Mouse (Mus musculus) stomach, embryonic 14.5 days (tissue): ENCODE data around the gene Rnf34. TPM values are rescaled to one million over a fixed set of nuclear protein-coding genes. Genes with fewer than 3 reads are reported as not detected.

Source experiments
- ATAC-seq: fragments of 200-750 bp; cut with Nextera tagmentation; 2 replicates; pipeline ENCODE4 v1.8.0; 2017; ENCODE audit warnings: low read depth, moderate TSS enrichment; ENCODE audit not compliant: insufficient number of reproducible peaks, insufficient read depth, low FRiP score
- H3K27ac ChIP-seq: fragments of 300-500 bp; sonication (generic); 2 replicates; pipeline ENCODE4 v1.5.1; 2014; ENCODE audit warnings: mild to moderate bottlenecking, low read length, moderate library complexity, mixed read lengths
- H3K27me3 ChIP-seq: fragments of 300-500 bp; sonication (generic); 2 replicates; pipeline ENCODE4 v1.6.1; 2014; ENCODE audit warnings: low read length, control low read depth, mixed read lengths; ENCODE audit not compliant: control insufficient read depth, insufficient read depth
- H3K36me3 ChIP-seq: fragments of 300-500 bp; sonication (generic); 2 replicates; pipeline ENCODE4 v1.6.1; 2014; ENCODE audit warnings: mild to moderate bottlenecking, control low read depth, low read length, moderate library complexity, mixed read lengths; ENCODE audit not compliant: control insufficient read depth, insufficient read depth
- H3K4me1 ChIP-seq: fragments of 300-500 bp; sonication (generic); 2 replicates; pipeline ENCODE4 v1.6.1; 2014; ENCODE audit warnings: low read length, control low read depth, mixed read lengths; ENCODE audit not compliant: control insufficient read depth, insufficient read depth
- H3K4me2 ChIP-seq: fragments of 300-500 bp; sonication (generic); replicated peaks from 2 replicates; pipeline ENCODE4 v1.6.1; 2014; ENCODE audit warnings: low read depth, low read length, control low read depth
- H3K4me3 ChIP-seq: fragments of 300-500 bp; sonication (generic); 2 replicates; pipeline ENCODE4 v1.5.1; 2014; ENCODE audit warnings: low read depth, low read length, control low read depth
- H3K9ac ChIP-seq: fragments of 300-500 bp; sonication (generic); replicated peaks from 2 replicates; pipeline ENCODE4 v1.6.1; 2014; ENCODE audit warnings: low read depth, mild to moderate bottlenecking, control low read depth, low read length, moderate library complexity, mixed read lengths
- H3K9me3 ChIP-seq: fragments of 300-500 bp; sonication (generic); 2 replicates; pipeline ENCODE4 v1.6.1; 2016; ENCODE audit warnings: low read depth, low read length, control low read depth; ENCODE audit not compliant: control insufficient read depth
- WGBS: fragments of 180-500 bp; shearing (Covaris S2); extraction: QIAGEN DNeasy Blood & Tissue Kit; methylation state at CpG from one replicate; pipeline ENCODE4 v1.1.7; 2014; 5-methylcytosine and 5-hydroxymethylcytosine counted together
- polyA plus RNA-seq: library from polyadenylated mRNA; unstranded; fragments of >200 nt; fragmentation: Nextera tagmentation; extraction: Ambion mirVana; gene quantifications from 2 replicates; pipeline ENCODE4 v1.2.1, GENCODE M21; 2014

The Rnf34 gene
- polyA plus RNA-seq, 1 experiment from 2014 or later, result 35.8 TPM

- no peak overlapping the region for H3K4me2 ChIP-seq
- no peaks in the 10 kb centered on the region for H3K27me3 ChIP-seq
- no peaks in the 10 kb centered on the region for H3K36me3 ChIP-seq
- 85% methylated on average over 18 of the region's 18 CpGs for WGBS
- H3K4me3 ChIP-seq, result no peak overlapping the region
- no peaks in the 10 kb centered on the region for H3K9me3 ChIP-seq
- H3K9ac ChIP-seq, result no peak overlapping the region
- no peak for ATAC-seq
- H3K27ac ChIP-seq, result no peak overlapping the region
- H3K4me1 ChIP-seq, result no peaks in the 10 kb centered on the region
Observed at GRCm38 (mm10) chr5:122909481-122909880, 59.6 kb downstream of the Rnf34 start.

DNA sequence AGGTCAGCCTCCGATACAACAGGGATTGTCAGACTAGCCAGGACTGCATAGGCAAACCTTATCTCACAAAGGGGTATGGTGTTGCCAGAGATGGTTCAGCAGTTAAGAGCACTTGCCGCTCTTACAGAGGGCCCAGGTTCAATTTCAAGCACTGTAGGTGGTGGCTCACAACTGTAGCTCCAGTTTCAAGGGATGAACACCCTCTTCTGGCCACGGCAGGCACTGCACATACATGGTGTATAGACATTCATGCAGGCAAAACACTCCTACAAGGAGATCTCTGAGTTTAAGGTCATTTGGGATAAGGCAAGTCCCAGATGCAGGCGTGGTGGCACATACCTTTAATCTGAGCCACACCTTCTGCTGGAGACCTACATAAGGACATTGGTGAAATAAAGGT lies 63.0 kb downstream of the Rnf34 start:
- no peak overlapping the region for H3K9ac ChIP-seq
- no peaks in the 10 kb centered on the region for H3K36me3 ChIP-seq
- ATAC-seq, result no peak
- H3K4me3 ChIP-seq, result no peak overlapping the region
- no peak overlapping the region for H3K4me2 ChIP-seq
- 89% methylated on average over 4 of the region's 4 CpGs for WGBS
- H3K27ac ChIP-seq, result no peak overlapping the region
- no peaks in the 10 kb centered on the region for H3K4me1 ChIP-seq
- H3K27me3 ChIP-seq, result no peaks in the 10 kb centered on the region
- no peaks in the 10 kb centered on the region for H3K9me3 ChIP-seq

GRCm38 (mm10) chr5:122916147-122916546 lies 66.3 kb downstream of the Rnf34 start:
- Histone ChIP-seq H3K4me3 (no peak overlapping the region), H3K4me2 (no peak overlapping the region), H3K36me3 (no peaks in the 10 kb centered on the region), H3K9me3 (no peaks in the 10 kb centered on the region), H3K27me3 (no peaks in the 10 kb centered on the region), H3K27ac (no peak overlapping the region), H3K4me1 (no peaks in the 10 kb centered on the region), H3K9ac (no peak overlapping the region)
- no peak for ATAC-seq
- 87% methylated on average over 6 of the region's 6 CpGs for WGBS

GRCm38 (mm10) chr5:122917982-122918711 lies 68.3 kb downstream of the Rnf34 start:
- no peak overlapping the region for H3K4me3 ChIP-seq
- ATAC-seq, result no peak
- no peaks in the 10 kb centered on the region for H3K4me1 ChIP-seq
- H3K9ac ChIP-seq, result no peak overlapping the region
- H3K4me2 ChIP-seq, result no peak overlapping the region
- no peaks in the 10 kb centered on the region for H3K36me3 ChIP-seq
- H3K27ac ChIP-seq, result no peak overlapping the region
- 56% methylated on average over 7 of the region's 7 CpGs for WGBS
- no peaks in the 10 kb centered on the region for H3K27me3 ChIP-seq
- no peaks in the 10 kb centered on the region for H3K9me3 ChIP-seq

DNA sequence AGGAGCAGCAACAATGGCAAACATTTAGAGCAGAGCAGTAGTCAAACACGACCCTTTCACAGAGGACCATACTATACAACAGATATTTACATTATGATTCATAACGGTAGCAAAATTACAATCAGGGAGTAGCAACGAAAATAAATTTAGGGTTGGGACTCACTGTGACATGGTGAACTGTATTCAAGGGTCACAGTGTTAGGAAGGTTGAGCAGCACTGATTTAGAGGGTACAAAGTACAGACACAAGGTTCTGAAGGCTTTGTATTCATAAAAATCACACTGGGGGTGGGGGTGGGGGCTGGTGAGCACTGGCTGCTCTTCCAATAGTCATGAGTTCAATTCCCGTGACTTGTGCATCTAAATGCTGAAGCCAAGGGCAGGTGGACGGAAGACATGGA lies 70.7 kb downstream of the Rnf34 start:
- no peaks in the 10 kb centered on the region for H3K36me3 ChIP-seq
- H3K4me1 ChIP-seq, result 0 out of 2 replicates have a peak, but pooled peaks cover 1% of the 10 kb centered on the region
- no peak for ATAC-seq
- H3K27ac ChIP-seq, result no peak overlapping the region
- WGBS, result 81% methylated on average over 5 of the region's 5 CpGs
- H3K4me2 ChIP-seq, result no peak overlapping the region
- H3K27me3 ChIP-seq, result no peaks in the 10 kb centered on the region
- no peak overlapping the region for H3K9ac ChIP-seq
- H3K4me3 ChIP-seq, result no peak overlapping the region
- H3K9me3 ChIP-seq, result no peaks in the 10 kb centered on the region

Other genes with a start within 250 kb of the Rnf34 start
- gene Ift81, start 235.5 kb upstream of the Rnf34 start, polyA plus RNA-seq, result 49.9 and 50.8 TPM in 2 replicates
- gene P2rx7, start 206.1 kb upstream of the Rnf34 start, polyA plus RNA-seq, result 1.9 and 2.9 TPM in 2 replicates
- gene P2rx4, start 142.5 kb upstream of the Rnf34 start, polyA plus RNA-seq, result 20.7 and 21.1 TPM in 2 replicates
- gene Camkk2, start 70.6 kb upstream of the Rnf34 start, polyA plus RNA-seq, result 25.7 and 28.2 TPM in 2 replicates
- 478 and 484 TPM in 2 replicates for gene Anapc5, start 28.7 kb upstream of the Rnf34 start, polyA plus RNA-seq
- gene Kdm2b, start 139.8 kb downstream of the Rnf34 start, polyA plus RNA-seq, result 34.5 and 37.9 TPM in 2 replicates
- 17.8 and 20.5 TPM in 2 replicates for gene Orai1, start 165.0 kb downstream of the Rnf34 start, polyA plus RNA-seq
- not detected in 2 replicates for gene Morn3, start 197.0 kb downstream of the Rnf34 start, polyA plus RNA-seq
- gene Tmem120b, start 218.4 kb downstream of the Rnf34 start, polyA plus RNA-seq, result 9.0 and 9.3 TPM in 2 replicates